Mouse (Mus musculus): ENCODE results near the gene 9030624G23Rik.
"Not testable (repeated sequence)": the region's sequence is repeated elsewhere in the genome, so short reads cannot be mapped to it uniquely, and the experiment has no call there.

9030624G23Rik gene

GRCm38 (mm10) chr12:24097108-24097520 lies at the start of gene 9030624G23Rik:
9030624G23Rik (minus strand) TSS chr12:24097246.
- DNase-seq (ENCODE audit: extremely low read depth, low read depth): not testable (repeated sequence)

GRCm38 (mm10) chr12:24083096-24083495 lies 13.9 kb downstream of the 9030624G23Rik start:
- DNase-seq (ENCODE audit: extremely low read depth, low read depth): not testable (repeated sequence)

All from MEL-GATA-1-ER (cell line).